Mouse (Mus musculus) ES-E14 (cell line): ENCODE data around the gene Dscam.

Experiments used
- CHD2 ChIP-seq: IDR thresholded peaks from 2 replicates; pipeline ENCODE4 v1.6.1; 2014; ENCODE audit warnings: mild to moderate bottlenecking, low read depth, low read length, inconsistent platforms
- MAFK ChIP-seq: IDR thresholded peaks from 2 replicates; pipeline ENCODE4 v1.6.1; 2014; ENCODE audit warnings: mild to moderate bottlenecking, low read depth, low read length, inconsistent platforms; ENCODE audit not compliant: insufficient read depth
- ZC3H11A ChIP-seq: IDR thresholded peaks from 2 replicates; pipeline ENCODE4 v1.6.1; 2012; ENCODE audit warnings: low read depth, mild to moderate bottlenecking, inconsistent platforms, low read length, borderline replicate concordance

- TF ChIP-seq ZC3H11A (no peak), CHD2 (no peak), MAFK (no peak)
Measured at GRCm38 (mm10) chr16:96970412-96970811, 200.1 kb downstream of the Dscam start.
